Mouse (Mus musculus) heart, embryonic 15.5 days (tissue): ENCODE measurements at regions not wholly inside any gene's neighbourhood (a gene's known extent, or its start where the extent isn't known, plus 50 kb on each side); places are given as distances from the start of the nearest gene placed in this dataset.
A peak's percentile ranks its signal among the peaks of the same experiment; 100 is the strongest.
"Not testable (repeated sequence)": the region's sequence is repeated elsewhere in the genome, so short reads cannot be mapped to it uniquely, and the experiment has no call there.

Source experiments
- ATAC-seq: fragments of 200-750 bp; cut with Nextera tagmentation; replicated peaks from 2 replicates; pipeline ENCODE4 v1.8.0; 2017; ENCODE audit warnings: low read depth, moderate TSS enrichment; ENCODE audit not compliant: insufficient number of reproducible peaks, insufficient read depth, low FRiP score
- H3K27ac ChIP-seq: fragments of 300-500 bp; sonication (generic); 2 replicates; pipeline ENCODE4 v1.5.1; 2015; ENCODE audit warnings: mild to moderate bottlenecking, inconsistent platforms
- H3K27me3 ChIP-seq: fragments of 300-500 bp; sonication (generic); 2 replicates; pipeline ENCODE4 v1.6.1; 2015; ENCODE audit warnings: inconsistent platforms
- H3K36me3 ChIP-seq: fragments of 300-500 bp; sonication (generic); 2 replicates; pipeline ENCODE4 v1.6.1; 2015; ENCODE audit warnings: mild to moderate bottlenecking, inconsistent platforms
- H3K4me1 ChIP-seq: fragments of 300-500 bp; sonication (generic); replicated peaks from 2 replicates; pipeline ENCODE4 v1.6.1; 2015; ENCODE audit warnings: inconsistent platforms
- H3K4me2 ChIP-seq: fragments of 300-500 bp; sonication (generic); 2 replicates; pipeline ENCODE4 v1.6.1; 2015; ENCODE audit warnings: inconsistent platforms, mild to moderate bottlenecking, moderate library complexity
- H3K4me3 ChIP-seq: fragments of 300-500 bp; sonication (generic); 2 replicates; pipeline ENCODE4 v1.5.1; 2015; ENCODE audit warnings: mild to moderate bottlenecking, inconsistent platforms
- H3K9ac ChIP-seq: fragments of 300-500 bp; sonication (generic); 2 replicates; pipeline ENCODE4 v1.6.1; 2015; ENCODE audit warnings: mild to moderate bottlenecking, inconsistent platforms
- H3K9me3 ChIP-seq: fragments of 300-500 bp; sonication (generic); replicated peaks from 2 replicates; pipeline ENCODE4 v1.6.1; 2016; ENCODE audit warnings: inconsistent platforms
- WGBS: fragments of 180-500 bp; shearing (Covaris S2); methylation state at CpG from one replicate; pipeline ENCODE4 v1.1.7; 2015; ENCODE audit warnings: mixed read lengths; 5-methylcytosine and 5-hydroxymethylcytosine counted together

GRCm38 (mm10) chr13:7233399-7233798, 584.8 kb upstream of the Pfkp start:
- Histone ChIP-seq H3K36me3 (no peaks in the 10 kb centered on the region), H3K4me2 (no peak overlapping the region), H3K4me3 (no peak overlapping the region), H3K9ac (no peak overlapping the region), H3K27ac (no peak overlapping the region), H3K9me3 (no peaks in the 10 kb centered on the region), H3K4me1 (no peaks in the 10 kb centered on the region), H3K27me3 (no peaks in the 10 kb centered on the region)
- no peak for ATAC-seq
- 31% methylated on average over 2 of the region's 2 CpGs for whole genome bisulfite sequencing

GRCm38 (mm10) chr13:7206626-7207211, 558.1 kb upstream of the Pfkp start:
- ATAC-seq, result no peak
- H3K4me2 ChIP-seq, result no peak overlapping the region
- H3K4me1 ChIP-seq, result no peaks in the 10 kb centered on the region
- H3K9me3 ChIP-seq, result no peaks in the 10 kb centered on the region
- H3K4me3 ChIP-seq, result no peak overlapping the region
- H3K36me3 ChIP-seq, result no peaks in the 10 kb centered on the region
- H3K27ac ChIP-seq, result no peak overlapping the region
- no peak overlapping the region for H3K9ac ChIP-seq
- H3K27me3 ChIP-seq, result no peaks in the 10 kb centered on the region
- WGBS, result 78% methylated on average over 5 of the region's 5 CpGs

- Histone ChIP-seq H3K4me3 (no peak overlapping the region), H3K9ac (no peak overlapping the region), H3K27me3 (no peaks in the 10 kb centered on the region), H3K4me1 (no peaks in the 10 kb centered on the region), H3K9me3 (no peaks in the 10 kb centered on the region), H3K4me2 (no peak overlapping the region), H3K36me3 (no peaks in the 10 kb centered on the region), H3K27ac (no peak overlapping the region)
- WGBS, result 69% methylated on average over 6 of the region's 6 CpGs
- no peak for ATAC-seq
Observed at GRCm38 (mm10) chr13:7195990-7196389, 547.4 kb upstream of the Pfkp start.

- H3K27ac ChIP-seq, result no peak overlapping the region
- H3K4me2 ChIP-seq, result no peak overlapping the region
- H3K9me3 ChIP-seq, result no peaks in the 10 kb centered on the region
- no peak overlapping the region for H3K9ac ChIP-seq
- no peak for ATAC-seq
- H3K27me3 ChIP-seq, result no peaks in the 10 kb centered on the region
- 76% methylated on average over 4 of the region's 4 CpGs for WGBS
- H3K4me3 ChIP-seq, result no peak overlapping the region
- no peaks in the 10 kb centered on the region for H3K4me1 ChIP-seq
- no peaks in the 10 kb centered on the region for H3K36me3 ChIP-seq
Observed at GRCm38 (mm10) chr13:7182216-7182751, 533.7 kb upstream of the Pfkp start.

- no peaks in the 10 kb centered on the region for H3K27me3 ChIP-seq
- ATAC-seq, result no peak
- H3K27ac ChIP-seq, result no peak overlapping the region
- H3K9me3 ChIP-seq, result peaks cover 3% of the 10 kb centered on the region; the same call in 1 of the 2 replicates
- H3K4me1 ChIP-seq, result no peaks in the 10 kb centered on the region
- H3K4me3 ChIP-seq, result no peak overlapping the region
- H3K9ac ChIP-seq, result no peak overlapping the region
- 65% methylated on average over 9 of the region's 9 CpGs for WGBS
- H3K4me2 ChIP-seq, result no peak overlapping the region
- no peaks in the 10 kb centered on the region for H3K36me3 ChIP-seq
Observed at GRCm38 (mm10) chr13:7175561-7176160, 527.1 kb upstream of the Pfkp start.

- not testable (repeated sequence) for H3K27me3 ChIP-seq, H3K4me1 ChIP-seq, H3K4me2 ChIP-seq, H3K4me3 ChIP-seq, H3K27ac ChIP-seq, H3K36me3 ChIP-seq, H3K9me3 ChIP-seq, ATAC-seq, H3K9ac ChIP-seq
- WGBS, result 87% methylated on average over 3 of the region's 3 CpGs
Observed at GRCm38 (mm10) chr13:7170035-7170434, 521.5 kb upstream of the Pfkp start.

- no peaks in the 10 kb centered on the region for H3K9me3 ChIP-seq
- WGBS, result 79% methylated on average over 4 of the region's 4 CpGs
- no peaks in the 10 kb centered on the region for H3K27me3 ChIP-seq
- no peak overlapping the region for H3K9ac ChIP-seq
- no peak overlapping the region for H3K27ac ChIP-seq
- no peak overlapping the region for H3K4me3 ChIP-seq
- no peak overlapping the region for H3K4me2 ChIP-seq
- no peak for ATAC-seq
- no peaks in the 10 kb centered on the region for H3K36me3 ChIP-seq
- no peaks in the 10 kb centered on the region; the same call in 1 of the 2 replicates for H3K4me1 ChIP-seq
Observed at GRCm38 (mm10) chr13:7146337-7146736, 497.8 kb upstream of the Pfkp start.

GRCm38 (mm10) chr13:7110572-7110971, 462.0 kb upstream of the Pfkp start:
- Histone ChIP-seq H3K27me3 (no peaks in the 10 kb centered on the region), H3K9ac (no peak overlapping the region), H3K4me1 (no peaks in the 10 kb centered on the region), H3K36me3 (no peaks in the 10 kb centered on the region), H3K4me3 (no peak overlapping the region), H3K9me3 (no peaks in the 10 kb centered on the region), H3K27ac (no peak overlapping the region), H3K4me2 (no peak overlapping the region)
- WGBS, result 77% methylated on average over 4 of the region's 4 CpGs
- ATAC-seq, result no peak

- H3K4me2 ChIP-seq, result no peak overlapping the region
- ATAC-seq, result no peak
- no peaks in the 10 kb centered on the region for H3K4me1 ChIP-seq
- WGBS, result 65% methylated on average over 4 of the region's 4 CpGs
- H3K27me3 ChIP-seq, result no peaks in the 10 kb centered on the region
- no peaks in the 10 kb centered on the region for H3K36me3 ChIP-seq
- no peaks in the 10 kb centered on the region for H3K9me3 ChIP-seq
- no peak overlapping the region for H3K9ac ChIP-seq
- H3K4me3 ChIP-seq, result no peak overlapping the region
- H3K27ac ChIP-seq, result no peak overlapping the region
Observed at GRCm38 (mm10) chr13:7103289-7103688, 454.7 kb upstream of the Pfkp start.

GRCm38 (mm10) chr13:7093072-7093649, 444.6 kb upstream of the Pfkp start:
- no peaks in the 10 kb centered on the region for H3K9me3 ChIP-seq
- 0 out of 2 replicates have a peak, but pooled peaks have one; percentile 35 for ATAC-seq
- no peaks in the 10 kb centered on the region for H3K27me3 ChIP-seq
- H3K27ac ChIP-seq, result no peak overlapping the region
- WGBS, result 23% methylated on average over 11 of the region's 11 CpGs
- H3K4me3 ChIP-seq, result no peak overlapping the region
- H3K36me3 ChIP-seq, result no peaks in the 10 kb centered on the region
- H3K9ac ChIP-seq, result no peak overlapping the region
- no peaks in the 10 kb centered on the region for H3K4me1 ChIP-seq
- H3K4me2 ChIP-seq, result peak overlapping the region; percentile 27; the same call in 1 of the 2 replicates

GRCm38 (mm10) chr13:7090916-7091315, 442.3 kb upstream of the Pfkp start:
- H3K36me3 ChIP-seq, result no peaks in the 10 kb centered on the region
- no peaks in the 10 kb centered on the region for H3K4me1 ChIP-seq
- H3K27me3 ChIP-seq, result no peaks in the 10 kb centered on the region
- H3K4me3 ChIP-seq, result no peak overlapping the region
- H3K9ac ChIP-seq, result no peak overlapping the region
- H3K4me2 ChIP-seq, result no peak overlapping the region
- no peak for ATAC-seq
- 75% methylated on average over 2 of the region's 2 CpGs for WGBS
- no peaks in the 10 kb centered on the region for H3K9me3 ChIP-seq
- no peak overlapping the region for H3K27ac ChIP-seq

GRCm38 (mm10) chr13:7066211-7066610, 417.6 kb upstream of the Pfkp start:
- Histone ChIP-seq H3K27me3 (no peaks in the 10 kb centered on the region), H3K9me3 (no peaks in the 10 kb centered on the region), H3K9ac (no peak overlapping the region), H3K4me1 (no peaks in the 10 kb centered on the region), H3K36me3 (no peaks in the 10 kb centered on the region), H3K4me3 (no peak overlapping the region), H3K27ac (no peak overlapping the region), H3K4me2 (no peak overlapping the region)
- WGBS, result 73% methylated on average over 3 of the region's 3 CpGs
- ATAC-seq, result no peak
